Mouse (Mus musculus): ENCODE results near the gene Dlx5.

Gene Dlx5

DNA sequence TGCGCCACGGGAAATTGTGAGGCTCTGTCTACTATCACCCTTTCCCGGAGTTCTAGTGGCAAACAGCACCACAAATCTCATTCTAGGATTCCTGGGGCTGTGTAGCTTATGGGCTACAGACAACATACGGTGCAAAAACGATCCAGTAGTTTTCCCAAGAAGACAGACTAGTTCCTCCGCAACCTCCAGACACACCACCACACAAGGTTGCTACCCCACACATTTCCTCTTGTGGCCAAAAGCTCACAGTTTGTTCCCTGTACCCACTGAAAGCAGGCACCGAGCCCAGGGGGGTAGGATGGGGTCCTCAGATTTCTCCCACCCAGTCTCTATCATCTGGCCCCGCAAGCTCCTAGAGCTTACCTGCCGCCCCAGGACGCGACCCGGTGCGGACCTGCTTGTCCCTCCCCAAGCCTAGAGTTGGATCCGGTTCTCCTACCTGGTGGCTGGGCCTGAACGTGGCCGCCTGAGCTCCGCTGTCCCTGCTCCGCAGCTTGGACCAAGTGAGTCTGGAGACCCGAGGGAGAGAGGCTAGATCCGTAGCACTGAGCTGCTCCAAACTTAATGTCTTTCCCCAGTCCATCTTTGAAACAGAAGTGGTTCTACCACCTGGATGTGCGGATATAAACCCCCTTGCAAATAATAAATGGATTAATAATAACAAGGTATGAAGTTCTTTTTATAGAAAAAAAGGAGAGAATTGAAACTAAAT lies 20.6 kb downstream of the Dlx5 start:
- intact Hi-C loops (cut with DNase I) = no loop called here

DNA sequence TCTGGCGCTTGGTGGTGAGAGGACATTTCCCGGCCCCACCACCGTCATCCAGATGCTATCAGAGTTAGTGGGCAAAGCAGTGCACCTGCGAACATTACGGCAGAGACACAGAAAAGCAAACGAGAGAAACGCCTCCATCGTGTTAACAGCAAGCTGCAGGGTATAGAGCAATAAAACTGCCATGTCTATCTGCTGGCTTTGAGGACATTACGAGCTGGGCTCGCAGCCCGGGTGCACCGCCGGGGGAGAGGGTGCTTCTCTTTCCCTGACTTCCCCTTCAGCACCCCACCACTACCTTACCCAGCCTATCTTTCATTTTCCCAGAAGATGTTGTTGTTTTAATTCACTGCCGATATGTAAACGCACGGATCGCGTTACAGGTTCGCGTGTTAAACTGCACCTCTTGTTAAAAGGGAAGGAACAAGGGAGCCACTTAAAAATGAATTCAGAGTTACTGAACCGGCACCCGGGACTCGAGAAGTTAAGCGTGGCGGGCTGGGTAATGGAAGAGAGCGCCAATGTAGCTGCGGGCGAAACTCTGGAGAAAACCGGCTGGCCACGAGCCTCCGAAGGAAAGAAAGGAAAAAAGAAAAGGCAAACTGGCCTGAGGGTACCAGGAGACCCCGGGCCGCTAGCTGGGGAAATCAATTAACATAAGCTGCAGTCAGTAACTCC lies 21.3 kb downstream of the Dlx5 start:
- intact Hi-C loops (cut with DNase I) = no loop called here

DNA sequence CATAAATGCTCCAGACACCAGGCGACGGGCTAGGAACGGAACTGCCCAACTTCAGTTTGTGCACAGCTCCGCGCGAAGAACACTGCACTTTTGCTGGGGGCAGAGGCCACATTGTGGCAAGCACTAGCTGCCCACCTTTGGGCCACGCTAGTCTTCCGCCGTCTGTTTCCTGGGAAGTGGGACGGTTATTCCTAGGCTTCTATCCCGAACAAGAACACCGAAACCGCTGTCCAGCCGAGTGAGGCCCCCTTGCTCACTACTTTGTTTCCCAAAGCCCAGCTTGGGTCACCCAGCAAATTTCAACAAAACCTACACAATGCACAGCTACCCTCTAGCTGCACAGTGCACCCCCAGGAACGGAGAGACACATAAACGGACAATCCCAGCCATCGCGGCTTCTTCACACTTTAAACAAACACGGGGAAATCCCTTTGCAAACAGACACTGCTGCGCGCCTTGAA lies 21.9 kb downstream of the Dlx5 start:
- intact Hi-C loops (cut with DNase I) = no loop called here

DNA sequence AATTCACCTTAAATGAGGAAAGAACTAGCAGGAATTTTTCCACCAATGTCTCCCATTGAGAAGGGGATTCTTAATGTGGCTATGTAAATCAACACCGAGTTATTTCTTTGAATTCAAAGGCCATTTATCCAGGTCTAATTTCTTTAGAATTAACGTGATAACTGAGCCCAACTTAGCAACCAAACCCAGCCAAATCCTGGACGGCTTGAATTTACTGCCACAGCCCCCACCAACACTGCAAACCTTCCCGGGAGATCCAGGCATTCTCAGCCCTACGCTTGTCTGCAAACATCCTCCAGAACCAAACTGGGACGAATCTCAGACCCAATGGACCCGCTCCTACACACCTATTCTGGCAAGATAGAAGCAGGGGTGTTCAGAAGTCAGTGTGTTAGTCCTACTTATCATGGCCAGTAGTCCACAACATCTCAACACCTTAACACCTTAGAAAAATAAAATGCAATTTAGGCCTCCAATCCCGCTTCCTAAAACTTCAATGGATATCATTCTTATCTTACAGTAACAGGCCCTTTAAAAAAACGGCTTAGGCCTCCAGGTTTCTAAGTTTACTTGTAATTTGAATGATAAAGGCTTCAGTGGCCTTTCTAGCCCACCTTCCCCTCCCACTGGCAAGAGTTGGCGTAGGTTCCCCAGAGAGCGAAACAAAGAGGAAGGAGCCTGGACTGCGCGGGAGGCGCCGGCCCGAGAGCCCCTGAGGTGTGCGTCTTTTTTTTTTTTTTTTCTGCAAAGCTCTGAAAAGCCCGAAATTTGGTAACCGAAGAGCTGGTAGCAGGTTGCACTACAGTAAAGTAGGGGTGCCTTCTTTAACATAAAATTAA lies 22.6 kb downstream of the Dlx5 start:
- intact Hi-C loops (cut with DNase I) = no loop called here

DNA sequence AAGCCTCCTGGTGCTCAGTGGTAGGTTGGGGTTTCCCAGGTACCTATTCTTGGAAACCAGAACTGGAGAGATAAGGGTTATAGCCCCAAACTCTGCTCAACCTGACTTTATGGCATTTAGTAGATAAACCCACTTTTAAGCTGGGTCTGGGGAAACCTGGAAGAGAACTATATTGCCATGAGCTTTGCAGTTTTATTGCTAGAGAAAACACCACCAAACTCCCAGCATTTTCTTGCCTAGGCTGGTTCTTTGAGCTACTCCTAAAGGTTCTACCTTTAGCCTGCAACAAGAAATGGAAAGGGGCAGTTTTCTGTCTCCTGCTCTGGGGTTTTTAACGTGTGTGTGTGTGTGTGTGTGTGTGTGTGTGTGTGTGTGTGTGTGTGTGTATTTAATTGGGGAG lies 23.3 kb downstream of the Dlx5 start:
- intact Hi-C loops (cut with DNase I) = no loop called here

DNA sequence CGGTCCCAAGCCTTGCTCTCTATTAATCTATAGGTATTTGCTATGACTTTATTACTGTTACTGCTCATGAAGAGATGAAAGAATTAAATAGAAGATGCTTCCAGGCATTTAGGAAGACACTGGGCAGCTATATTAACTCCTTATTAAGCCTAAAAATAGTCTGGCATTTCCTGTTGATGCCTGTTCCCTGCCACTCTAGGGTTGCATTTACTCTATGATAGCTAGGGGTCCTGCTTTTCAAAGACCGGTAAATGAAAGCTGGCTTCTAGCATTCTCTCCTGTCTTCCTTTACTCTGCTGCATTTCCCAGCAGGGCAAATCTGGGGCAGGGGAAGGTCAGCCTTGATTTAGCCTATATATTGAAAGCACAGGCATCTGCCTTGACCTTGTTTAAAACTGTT lies 24.1 kb downstream of the Dlx5 start:
- intact Hi-C loops (cut with DNase I) = no loop called here

DNA sequence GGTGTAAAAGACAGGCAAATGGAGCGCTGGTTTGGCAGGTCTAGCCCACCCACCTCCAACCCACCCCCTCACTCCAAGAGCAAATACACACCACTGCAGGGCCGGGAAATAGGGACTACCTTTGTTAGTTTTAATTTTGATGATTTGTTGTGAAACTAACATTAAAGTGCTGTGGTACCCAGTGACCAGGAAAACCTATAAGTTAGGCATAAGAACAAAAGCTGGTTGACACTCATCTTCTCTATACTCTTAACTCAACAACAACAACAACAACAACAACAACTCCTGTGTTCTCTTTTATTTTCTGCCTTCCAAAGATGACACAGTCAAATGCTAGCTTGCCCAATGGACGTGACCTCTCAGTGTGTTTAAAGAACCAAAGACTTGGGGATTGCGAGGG lies 25.0 kb downstream of the Dlx5 start:
- intact Hi-C loops (cut with DNase I) = no loop called here

DNA sequence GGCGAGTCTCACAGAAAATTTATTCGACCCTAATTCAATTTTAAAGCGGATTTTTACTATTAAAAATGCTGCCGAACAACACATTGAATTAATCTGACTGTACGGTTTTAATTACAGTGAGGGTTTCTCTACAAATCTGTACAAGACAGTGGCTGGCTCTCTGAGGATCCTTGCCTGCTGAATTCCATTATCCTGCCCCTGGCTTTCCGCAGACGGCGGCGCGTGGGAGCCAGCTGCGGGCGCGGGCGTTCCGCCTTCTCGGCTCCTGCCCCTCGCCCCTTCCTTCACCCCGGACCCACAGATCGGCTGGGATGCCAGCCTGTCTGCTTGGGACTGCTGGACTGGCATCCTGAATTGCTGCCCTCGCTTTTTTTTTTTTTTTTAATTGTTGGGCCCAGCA lies 25.6 kb downstream of the Dlx5 start:
- intact Hi-C loops (cut with DNase I) = no loop called here

DNA sequence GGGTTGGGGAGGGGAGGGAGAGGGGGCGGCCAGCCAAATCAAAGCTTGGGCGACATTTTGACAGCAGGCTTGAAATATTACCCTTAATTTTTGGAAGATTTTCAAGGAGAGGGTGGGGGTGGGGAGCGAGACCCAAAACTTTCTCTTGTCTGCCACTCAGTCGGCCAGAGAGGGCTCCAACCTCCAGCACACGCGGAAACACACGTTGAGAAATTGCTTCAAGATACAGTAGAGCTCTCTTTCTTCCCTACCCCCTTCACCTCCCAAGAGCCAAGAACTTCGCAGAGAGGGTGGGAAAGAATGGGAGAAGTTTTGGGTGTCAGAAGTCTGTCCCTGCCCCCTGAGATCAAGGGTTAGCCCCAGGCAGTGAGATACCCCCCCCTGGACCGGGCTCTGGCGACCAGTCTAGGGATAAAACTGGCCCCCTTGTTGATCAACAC lies 26.1 kb downstream of the Dlx5 start:
- intact Hi-C loops (cut with DNase I) = no loop called here

DNA sequence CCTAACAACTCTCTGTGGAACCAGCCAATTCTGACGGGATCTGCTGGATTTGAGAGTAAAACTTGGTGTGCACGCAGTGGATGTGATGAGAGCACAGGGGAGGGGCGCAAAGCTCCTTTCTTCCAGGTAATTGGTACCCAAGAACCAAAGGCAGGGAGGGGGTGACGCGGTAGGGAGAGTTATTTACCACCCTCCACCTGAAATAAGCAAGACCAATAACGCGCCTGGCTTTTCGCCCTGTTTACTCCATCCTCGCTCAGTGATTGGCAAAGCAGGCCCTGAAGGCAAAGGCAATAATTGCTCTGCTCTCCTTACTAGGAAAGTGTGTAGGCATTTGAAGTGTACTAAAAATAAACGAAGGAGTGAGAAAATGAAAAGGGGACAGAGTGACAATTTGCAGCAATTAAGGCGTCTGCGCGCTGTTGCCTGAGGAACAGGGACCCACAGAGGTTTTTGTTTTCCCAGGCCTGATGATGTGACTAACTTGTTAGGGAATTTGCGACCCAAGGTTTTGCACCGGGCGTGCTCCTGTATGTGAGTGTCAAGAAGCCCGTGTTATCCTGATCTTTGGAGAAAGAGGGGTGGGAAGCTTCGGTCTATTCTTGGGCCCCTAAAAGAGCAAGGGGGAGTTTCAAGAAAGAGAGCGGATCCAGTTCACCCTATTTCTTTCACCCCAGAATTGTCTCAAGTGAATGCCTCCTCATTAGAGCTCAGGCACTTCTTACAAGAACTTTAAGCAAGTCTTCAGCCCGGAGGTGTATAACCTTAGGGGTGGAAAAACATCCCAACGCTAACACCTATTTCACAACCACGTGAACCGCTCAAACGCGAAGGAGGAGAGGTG lies 26.8 kb downstream of the Dlx5 start:
- intact Hi-C loops (cut with DNase I) = no loop called here

DNA sequence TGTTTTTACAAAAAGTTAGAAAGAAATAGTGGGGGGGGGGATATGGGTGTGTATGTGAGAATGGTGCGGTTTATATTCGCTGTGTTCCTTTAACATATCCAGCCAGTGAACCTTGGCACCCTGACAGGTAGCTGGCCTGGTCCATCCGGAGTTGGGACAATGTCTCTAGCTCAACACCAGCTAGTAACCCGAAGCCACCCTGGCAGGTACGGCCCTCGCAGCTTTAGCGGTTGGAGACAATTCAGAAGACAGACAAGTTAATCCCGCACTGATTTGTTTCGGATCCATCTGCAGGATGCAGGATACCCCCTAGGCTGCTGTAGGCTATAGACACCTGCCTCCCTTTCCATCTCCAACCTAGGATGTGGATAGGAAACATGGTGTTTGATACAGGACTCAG lies 27.7 kb downstream of the Dlx5 start:
- intact Hi-C loops (cut with DNase I) = no loop called here

DNA sequence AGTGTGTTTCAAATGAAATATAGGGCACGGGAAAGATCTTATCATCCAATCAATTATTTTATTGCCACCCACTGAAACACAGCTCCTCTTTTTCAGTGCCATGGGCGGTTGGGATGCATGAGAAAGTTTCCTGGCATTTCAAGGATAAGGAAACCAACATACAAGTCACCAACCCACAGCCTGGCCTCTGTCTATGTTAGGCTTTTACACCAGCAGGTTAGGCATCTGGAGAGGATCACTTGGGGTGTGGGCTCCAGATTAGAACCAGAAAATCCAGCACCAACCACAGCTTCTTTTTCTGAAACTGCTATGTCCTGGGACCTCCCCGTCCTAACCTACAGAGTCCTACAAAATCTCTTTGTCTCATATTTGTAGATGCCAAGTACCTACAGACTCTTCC lies 28.9 kb downstream of the Dlx5 start:
- intact Hi-C loops (cut with DNase I) = no loop called here

DNA sequence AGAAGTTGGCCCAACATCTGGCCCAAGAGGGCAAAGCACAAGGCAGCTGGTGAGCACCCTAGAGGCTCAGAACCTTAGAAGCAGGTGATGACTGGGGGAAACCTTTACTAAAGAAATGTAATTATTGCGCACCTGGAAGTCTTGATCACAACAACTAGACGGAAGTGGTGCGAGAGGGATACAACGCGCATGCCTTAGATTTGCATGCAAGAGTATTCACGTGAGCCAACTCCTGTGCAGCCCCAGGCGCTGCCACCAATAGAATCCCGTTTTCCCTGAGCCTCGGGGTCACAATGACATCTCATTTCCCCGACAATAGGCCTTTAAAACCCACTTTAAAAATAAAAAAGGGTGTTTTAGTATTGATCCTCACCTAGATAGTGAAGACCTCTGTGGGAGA lies 30.7 kb downstream of the Dlx5 start:
- intact Hi-C loops (cut with DNase I) = no loop called here

DNA sequence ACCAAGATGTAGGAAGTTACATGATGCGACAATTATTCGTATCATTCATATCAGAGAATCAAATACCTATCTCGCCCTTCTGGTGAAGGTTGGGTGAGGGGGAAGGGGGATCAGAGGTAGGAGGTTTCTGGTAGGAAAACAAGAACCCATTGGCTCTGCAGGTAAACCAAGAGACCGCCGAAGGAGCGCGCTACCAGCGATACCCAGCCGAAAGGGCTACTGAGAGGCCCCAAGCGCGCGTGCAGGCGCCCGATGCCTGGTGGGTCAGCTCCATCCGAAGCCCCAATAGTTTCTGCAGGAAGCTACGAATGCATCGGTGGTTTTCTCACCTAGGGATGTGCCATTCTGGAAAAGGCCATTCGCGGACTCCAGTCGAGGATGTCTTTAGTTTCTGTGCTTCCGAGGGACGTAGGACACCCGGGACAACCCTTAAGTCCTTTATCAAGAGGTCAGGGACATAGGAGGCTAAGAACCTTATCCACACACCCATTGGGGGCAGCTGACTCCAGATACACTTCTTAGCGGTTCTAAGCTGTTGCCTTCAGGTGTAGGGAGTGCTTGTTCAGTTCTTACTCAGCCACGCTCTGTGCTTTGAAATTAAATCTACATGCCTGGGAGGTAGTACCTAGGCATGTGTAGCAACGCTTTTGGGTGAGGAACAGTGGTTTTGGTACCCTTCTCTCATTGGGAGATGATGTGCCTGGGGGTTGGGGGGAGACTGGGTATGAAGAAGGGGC lies 31.4 kb downstream of the Dlx5 start:
- intact Hi-C loops (cut with DNase I) = no loop called here

DNA sequence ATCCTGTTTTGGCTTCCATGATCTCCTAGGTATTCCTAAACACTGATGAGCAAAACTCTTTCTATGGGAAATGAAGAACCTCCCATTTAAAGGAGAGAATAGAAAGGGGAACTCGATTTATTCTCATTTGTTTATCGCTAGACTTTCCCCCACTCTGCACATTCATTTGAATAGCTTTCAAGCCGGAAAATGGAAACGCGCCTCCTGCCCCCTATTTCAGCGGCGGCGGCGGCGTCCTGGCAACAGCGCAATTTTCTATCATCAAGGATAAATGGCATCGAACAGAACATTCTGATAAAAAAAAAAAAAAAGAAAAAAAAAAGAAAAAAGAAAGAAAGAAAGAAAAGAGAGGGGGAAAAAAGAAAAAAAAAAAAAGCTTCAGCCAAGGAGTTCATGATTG lies 32.1 kb downstream of the Dlx5 start:
- intact Hi-C loops (cut with DNase I) = no loop called here

DNA sequence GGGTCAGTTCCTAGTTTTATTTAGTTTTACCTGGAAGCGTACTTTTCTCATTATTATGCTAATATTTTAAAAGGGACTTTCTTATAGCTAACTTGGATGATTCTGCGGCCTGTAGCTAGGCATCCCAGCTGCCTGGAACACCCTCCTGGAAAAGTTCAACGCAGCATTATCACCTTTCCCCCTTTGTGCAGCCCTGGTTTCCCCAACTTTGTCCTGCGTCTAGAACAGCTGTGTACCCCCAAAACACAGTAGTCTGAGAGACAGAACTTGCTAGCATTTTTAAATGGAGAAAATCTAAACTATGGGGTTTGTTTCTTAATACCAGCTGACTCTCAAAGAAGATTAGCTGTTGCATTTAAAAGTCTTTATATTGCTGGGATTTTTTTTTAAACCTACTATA lies 33.3 kb downstream of the Dlx5 start:
- intact Hi-C loops (cut with DNase I) = no loop called here

DNA sequence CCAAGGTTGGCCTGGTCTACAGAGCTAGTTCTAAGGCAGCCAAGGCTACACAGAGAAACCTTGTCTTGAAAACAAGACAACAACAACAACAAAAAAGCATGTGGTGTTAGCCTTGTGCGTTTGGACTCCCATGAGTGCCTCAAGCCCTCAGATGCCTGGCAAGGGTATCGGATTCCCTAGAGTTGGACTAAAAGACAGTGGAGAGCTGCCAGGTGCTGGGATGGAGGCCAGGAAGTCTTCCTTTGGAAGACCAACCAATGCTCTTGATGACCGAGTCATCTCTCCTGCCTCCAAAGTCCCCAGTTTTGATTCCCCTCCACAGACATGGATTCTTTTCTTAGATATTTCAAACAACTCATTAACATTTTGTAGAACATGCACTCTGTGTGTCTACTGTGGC lies 48.6 kb downstream of the Dlx5 start:
- intact Hi-C loops (cut with DNase I) = no loop called here

DNA sequence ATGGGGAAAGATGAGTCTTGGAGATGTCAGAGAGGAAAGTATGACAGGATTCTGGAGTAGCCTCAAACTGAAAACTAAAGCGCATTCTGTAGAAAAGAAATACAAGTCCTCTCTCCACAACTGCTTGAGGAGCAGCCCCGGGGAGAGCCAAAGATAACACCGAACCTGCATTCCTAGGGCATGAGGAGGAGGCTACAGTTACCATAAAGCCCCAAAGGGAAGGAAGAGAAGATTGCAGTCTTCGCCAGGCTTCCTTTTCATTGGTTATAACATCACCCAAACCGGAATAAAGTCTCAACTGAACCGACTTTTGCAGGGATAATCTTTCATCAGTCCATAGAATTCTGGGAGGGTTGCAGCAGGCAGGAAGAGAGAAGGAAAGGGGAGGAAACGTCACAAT lies 51.4 kb downstream of the Dlx5 start:
- intact Hi-C loops (cut with DNase I) = no loop called here
